Mouse (Mus musculus): ENCODE measurements around the gene Shpk. TPM values are rescaled to one million over a fixed set of nuclear protein-coding genes. Genes with fewer than 3 reads are reported as not detected.

Shpk gene
- polyA plus RNA-seq, 1 experiment from 2014 or later: 0.76 TPM

Other genes starting within 250 kb of the Shpk start
- gene Atp2a3, start 238.3 kb upstream of the Shpk start, polyA plus RNA-seq (2015; fragmentation: Nextera tagmentation; extraction: Ambion mirVana): 3.8 and 11.6 TPM in 2 replicates
- 1.7 and 2.9 TPM in 2 replicates for gene P2rx1, start 200.4 kb upstream of the Shpk start, polyA plus RNA-seq (2015; fragmentation: Nextera tagmentation; extraction: Ambion mirVana)
- 2.7 and 4.0 TPM in 2 replicates for gene Camkk1, start 180.5 kb upstream of the Shpk start, polyA plus RNA-seq (2015; fragmentation: Nextera tagmentation; extraction: Ambion mirVana)
- gene Ncbp3, start 151.7 kb upstream of the Shpk start, polyA plus RNA-seq (2015; fragmentation: Nextera tagmentation; extraction: Ambion mirVana): 9.5 and 10.1 TPM in 2 replicates
- 0.30 and 1.8 TPM in 2 replicates for gene Itgae, start 108.9 kb upstream of the Shpk start, polyA plus RNA-seq (2015; fragmentation: Nextera tagmentation; extraction: Ambion mirVana)
- gene Haspin, start 61.2 kb upstream of the Shpk start, polyA plus RNA-seq (2015; fragmentation: Nextera tagmentation; extraction: Ambion mirVana): 10.0 and 11.4 TPM in 2 replicates
- 2.0 TPM in 2 replicates for gene P2rx5, start 39.0 kb upstream of the Shpk start, polyA plus RNA-seq (2015; fragmentation: Nextera tagmentation; extraction: Ambion mirVana)
- 90.7 and 98.9 TPM in 2 replicates for gene Emc6, start 22.4 kb upstream of the Shpk start, polyA plus RNA-seq (2015; fragmentation: Nextera tagmentation; extraction: Ambion mirVana)
- 222 and 231 TPM in 2 replicates for gene Tax1bp3, start 22.4 kb upstream of the Shpk start, polyA plus RNA-seq (2015; fragmentation: Nextera tagmentation; extraction: Ambion mirVana)
- 12.5 and 13.2 TPM in 2 replicates for gene Ctns, start 418 bp upstream of the Shpk start, polyA plus RNA-seq (2015; fragmentation: Nextera tagmentation; extraction: Ambion mirVana)
- 0.06 and 0.11 TPM in 2 replicates for gene Trpv1, start 34.8 kb downstream of the Shpk start, polyA plus RNA-seq (2015; fragmentation: Nextera tagmentation; extraction: Ambion mirVana)
- gene Trpv3, start 67.9 kb downstream of the Shpk start, polyA plus RNA-seq (2015; fragmentation: Nextera tagmentation; extraction: Ambion mirVana): 0.11 TPM in 2 replicates
- 0.29 and 0.72 TPM in 2 replicates for gene Aspa, start 130.1 kb downstream of the Shpk start, polyA plus RNA-seq (2015; fragmentation: Nextera tagmentation; extraction: Ambion mirVana)
- gene Gm49340, start 130.3 kb downstream of the Shpk start, polyA plus RNA-seq (2015; fragmentation: Nextera tagmentation; extraction: Ambion mirVana): not detected in 2 replicates
- not detected in 2 replicates for gene Spata22, start 130.3 kb downstream of the Shpk start, polyA plus RNA-seq (2015; fragmentation: Nextera tagmentation; extraction: Ambion mirVana)
- gene Olfr20, start 151.3 kb downstream of the Shpk start, polyA plus RNA-seq (2015; fragmentation: Nextera tagmentation; extraction: Ambion mirVana): not detected in 2 replicates
- gene Olfr376, start 171.8 kb downstream of the Shpk start, polyA plus RNA-seq (2015; fragmentation: Nextera tagmentation; extraction: Ambion mirVana): not detected in 2 replicates
- gene Olfr1, start 200.2 kb downstream of the Shpk start, polyA plus RNA-seq (2015; fragmentation: Nextera tagmentation; extraction: Ambion mirVana): not detected in 2 replicates
- gene Olfr378, start 229.0 kb downstream of the Shpk start, polyA plus RNA-seq (2015; fragmentation: Nextera tagmentation; extraction: Ambion mirVana): not detected in 2 replicates

Measured in heart, embryonic 15.5 days (tissue).